Mouse (Mus musculus) liver, adult 2 months (tissue): ENCODE data around the gene March11. TPM values are rescaled to one million over a fixed set of nuclear protein-coding genes. Genes with fewer than 3 reads are reported as not detected.

ENCODE experiments used
- DNase-seq: peaks from one replicate; pipeline ENCODE4 v3.0.0-alpha.2; 2011; ENCODE audit warnings: low read depth, low spot score; ENCODE audit errors: extremely low read depth
- H3K27ac ChIP-seq: fragments of 200-500 bp; replicated peaks from 2 replicates; pipeline ENCODE4 v1.5.1; 2012; ENCODE audit warnings: low read depth, mild to moderate bottlenecking, control low read depth, inconsistent platforms, low read length; ENCODE audit not compliant: insufficient read depth
- H3K27me3 ChIP-seq: fragments of 200-500 bp; 2 replicates; pipeline ENCODE4 v1.6.1; 2012; ENCODE audit warnings: mild to moderate bottlenecking, moderate library complexity, low read length, inconsistent platforms; ENCODE audit not compliant: control insufficient read depth, insufficient read depth
- H3K36me3 ChIP-seq: fragments of 200-500 bp; 2 replicates; pipeline ENCODE4 v1.6.1; 2012; ENCODE audit warnings: low read length, inconsistent platforms; ENCODE audit not compliant: control insufficient read depth, insufficient read depth
- H3K4me1 ChIP-seq: fragments of 200-500 bp; 2 replicates; pipeline ENCODE4 v1.6.1; 2011; ENCODE audit warnings: low read length; ENCODE audit not compliant: control insufficient read depth, insufficient read depth
- H3K4me3 ChIP-seq: fragments of 200-500 bp; 2 replicates; pipeline ENCODE4 v1.5.1; 2011; ENCODE audit warnings: low read depth, mild to moderate bottlenecking, control low read depth, low read length, moderate library complexity; ENCODE audit not compliant: insufficient read depth
- H3K79me2 ChIP-seq: fragments of 200-500 bp; 2 replicates; pipeline ENCODE4 v1.6.1; 2012; ENCODE audit warnings: inconsistent platforms, mild to moderate bottlenecking, low read length, moderate library complexity; ENCODE audit not compliant: control insufficient read depth, insufficient read depth
- H3K9ac ChIP-seq: fragments of 200-500 bp; 2 replicates; pipeline ENCODE4 v1.6.1; 2012; ENCODE audit warnings: low read depth, mild to moderate bottlenecking, control low read depth, inconsistent platforms, low read length
- CTCF ChIP-seq: fragments of 200-500 bp; IDR thresholded peaks from 2 replicates; pipeline ENCODE4 v1.5.1; 2011; ENCODE audit warnings: low read depth, low read length, control low read depth
- POLR2A ChIP-seq: fragments of 200-500 bp; IDR thresholded peaks from 2 replicates; pipeline ENCODE4 v1.6.1; 2011; ENCODE audit warnings: low read length, control low read depth; ENCODE audit not compliant: insufficient read depth; ENCODE audit errors: extremely low read depth
- WGBS: fragments of 180-500 bp; shearing (Covaris S2); methylation state at CpG from one replicate; pipeline ENCODE4 v1.1.7; 2018; 5-methylcytosine and 5-hydroxymethylcytosine counted together
- polyA plus RNA-seq: library from polyadenylated mRNA; depleted of rRNA; stranded (reverse); fragments of >200 nt; gene quantifications from 2 replicates; pipeline ENCODE4 v1.2.3, GENCODE M21; 2012
- total RNA-seq: library from RNA; depleted of rRNA; stranded (reverse); fragments of >200 nt; gene quantifications from 2 replicates; pipeline ENCODE4 v1.2.3, GENCODE M21; 2014

The March11 gene
- total and polyA plus RNA-seq, 2 experiments = not detected

GRCm38 (mm10) chr15:26435725-26436124, 126.9 kb downstream of the March11 start:
- H3K36me3 ChIP-seq = no peaks in the 10 kb centered on the region
- no peak overlapping the region for H3K4me3 ChIP-seq
- H3K4me1 ChIP-seq = no peaks in the 10 kb centered on the region
- no peaks in the 10 kb centered on the region for H3K27me3 ChIP-seq
- WGBS = 86% methylated on average over 7 of the region's 7 CpGs
- no peak overlapping the region for H3K27ac ChIP-seq
- H3K79me2 ChIP-seq = no peaks in the 10 kb centered on the region
- no peak overlapping the region for H3K9ac ChIP-seq
- no peak for DNase-seq
- no peak for TF ChIP-seq CTCF
- TF ChIP-seq POLR2A = no peak

GRCm38 (mm10) chr15:26437113-26437512, 128.3 kb downstream of the March11 start:
- Histone ChIP-seq H3K27me3 (no peaks in the 10 kb centered on the region), H3K79me2 (no peaks in the 10 kb centered on the region), H3K27ac (no peak overlapping the region), H3K4me3 (no peak overlapping the region), H3K36me3 (no peaks in the 10 kb centered on the region), H3K9ac (no peak overlapping the region), H3K4me1 (no peaks in the 10 kb centered on the region)
- WGBS = 75% methylated on average over 2 of the region's 2 CpGs
- no peak for DNase-seq
- TF ChIP-seq CTCF (no peak), POLR2A (no peak)
